Mouse (Mus musculus): Measurements from ENCODE around the gene Etv6.

DNA sequence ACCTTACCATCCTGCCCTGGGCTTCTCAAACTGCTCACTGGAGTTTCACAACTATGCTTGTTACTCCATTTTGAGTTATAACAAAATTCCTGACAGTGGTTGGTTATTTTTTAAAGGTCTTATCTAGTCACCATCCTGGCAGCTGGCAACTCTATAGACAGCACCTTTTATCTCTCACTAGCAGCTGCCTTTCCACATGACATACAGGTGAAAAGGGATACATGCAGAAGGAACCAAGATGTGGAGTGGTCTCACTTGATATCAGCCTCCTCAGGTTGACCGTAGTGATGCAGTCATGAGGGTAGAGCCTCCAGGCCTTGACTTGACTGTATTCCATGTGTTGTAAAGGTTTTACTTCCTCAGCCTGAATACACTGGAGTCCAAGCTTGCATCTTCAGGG, 74.2 kb downstream of the Etv6 start:
- no peak for TF ChIP-seq CTCF (IDR thresholded peaks at IDR 0.05; ENCODE audit: low read depth)
- TF ChIP-seq EP300 (optimal IDR thresholded peaks at IDR 0.05), result no peak
